Mouse (Mus musculus) intestine, postnatal 0 days (tissue): ENCODE data around the gene Bbox1. TPM values are rescaled to one million over a fixed set of nuclear protein-coding genes. Genes with fewer than 3 reads are reported as not detected.
A peak's percentile ranks its signal among the peaks of the same experiment; 100 is the strongest.

Experiments used
- ATAC-seq: fragments of 200-750 bp; cut with Nextera tagmentation; 2 replicates; pipeline ENCODE4 v1.8.0; 2017; ENCODE audit warnings: mild to moderate bottlenecking, moderate TSS enrichment, moderate library complexity
- H3K27ac ChIP-seq: fragments of 300-500 bp; sonication (generic); 2 replicates; pipeline ENCODE4 v1.5.1; 2014; ENCODE audit warnings: mild to moderate bottlenecking, low read depth, low read length, moderate library complexity
- H3K27me3 ChIP-seq: fragments of 300-500 bp; sonication (generic); replicated peaks from 2 replicates; pipeline ENCODE4 v1.6.1; 2014; ENCODE audit warnings: low read length, mixed read lengths; ENCODE audit not compliant: control insufficient read depth, insufficient read depth
- H3K36me3 ChIP-seq: fragments of 300-500 bp; sonication (generic); 2 replicates; pipeline ENCODE4 v1.6.1; 2014; ENCODE audit warnings: mild to moderate bottlenecking, moderate library complexity; ENCODE audit not compliant: control insufficient read depth, insufficient read depth
- H3K4me1 ChIP-seq: fragments of 300-500 bp; sonication (generic); replicated peaks from 2 replicates; pipeline ENCODE4 v1.6.1; 2014; ENCODE audit warnings: antibody characterized with exemption, low read length, mixed read lengths; ENCODE audit not compliant: control insufficient read depth, insufficient read depth
- H3K4me2 ChIP-seq: fragments of 300-500 bp; sonication (generic); replicated peaks from 2 replicates; pipeline ENCODE4 v1.6.1; 2014; ENCODE audit warnings: low read depth, mild to moderate bottlenecking, moderate library complexity
- H3K4me3 ChIP-seq: fragments of 300-500 bp; sonication (generic); 2 replicates; pipeline ENCODE4 v1.5.1; 2014; ENCODE audit warnings: low read depth, low read length
- H3K9ac ChIP-seq: fragments of 300-500 bp; sonication (generic); 2 replicates; pipeline ENCODE4 v1.6.1; 2014; ENCODE audit warnings: mild to moderate bottlenecking, low read depth, low read length
- H3K9me3 ChIP-seq: fragments of 300-500 bp; sonication (generic); 2 replicates; pipeline ENCODE4 v1.6.1; 2016; ENCODE audit warnings: mixed run types; ENCODE audit not compliant: control insufficient read depth
- CTCF ChIP-seq: sonication (generic); IDR thresholded peaks from 2 replicates; pipeline ENCODE4 v1.5.1; 2016; ENCODE audit warnings: low read depth, mild to moderate bottlenecking, control low read depth, antibody characterized with exemption, moderate library complexity
- WGBS: fragments of 180-500 bp; shearing (Covaris S2); extraction: QIAGEN DNeasy Blood & Tissue Kit; methylation state at CpG from one replicate; pipeline ENCODE4 v1.1.7; 2014; 5-methylcytosine and 5-hydroxymethylcytosine counted together
- polyA plus RNA-seq: library from polyadenylated mRNA; unstranded; fragments of >200 nt; fragmentation: Nextera tagmentation; extraction: Ambion mirVana; gene quantifications from 2 replicates; pipeline ENCODE4 v1.2.1, GENCODE M21; 2015

The Bbox1 gene
- polyA plus RNA-seq, 1 experiment from 2014 or later, result 11.9 TPM

- Histone ChIP-seq H3K9ac (no peak overlapping the region), H3K27me3 (no peaks in the 10 kb centered on the region), H3K4me1 (0 out of 2 replicates have a peak, but pooled peaks cover 3% of the 10 kb centered on the region), H3K9me3 (no peaks in the 10 kb centered on the region), H3K36me3 (no peaks in the 10 kb centered on the region), H3K4me2 (peak overlapping the region; percentile 40; the same call in 1 of the 2 replicates), H3K4me3 (no peak overlapping the region), H3K27ac (no peak overlapping the region)
- ATAC-seq, result 0 out of 2 replicates have a peak, but pooled peaks have one; percentile 44
- 26% methylated on average over 9 of the region's 9 CpGs for WGBS
- no peak for TF ChIP-seq CTCF
Observed at GRCm38 (mm10) chr2:110214991-110215684, 99.2 kb downstream of the Bbox1 start.

GRCm38 (mm10) chr2:110214278-110214677, 100.1 kb downstream of the Bbox1 start:
- no peaks in the 10 kb centered on the region for H3K9me3 ChIP-seq
- H3K4me1 ChIP-seq, result 0 out of 2 replicates have a peak, but pooled peaks cover 3% of the 10 kb centered on the region
- no peak overlapping the region for H3K4me3 ChIP-seq
- H3K4me2 ChIP-seq, result no peak overlapping the region
- no peak overlapping the region for H3K9ac ChIP-seq
- no peaks in the 10 kb centered on the region for H3K36me3 ChIP-seq
- no peaks in the 10 kb centered on the region for H3K27me3 ChIP-seq
- no peak for TF ChIP-seq CTCF
- no peak for ATAC-seq
- 58% methylated on average over 4 of the region's 4 CpGs for WGBS
- H3K27ac ChIP-seq, result no peak overlapping the region

Other genes starting within 250 kb of the Bbox1 start
- 22.6 and 23.1 TPM in 2 replicates for gene Fibin, start 48.6 kb upstream of the Bbox1 start, polyA plus RNA-seq